Mouse (Mus musculus) forebrain, embryonic 10.5 days (tissue): Measurements from ENCODE around the gene Mrtfa. TPM values are rescaled to one million over a fixed set of nuclear protein-coding genes. Genes with fewer than 3 reads are reported as not detected.

Experiments used
- DNase-seq: peaks from one replicate; pipeline ENCODE4 v3.0.0-alpha.2; 2017; ENCODE audit warnings: low spot score; ENCODE audit errors: extremely low spot score
- H3K27ac ChIP-seq: fragments of 300-500 bp; sonication (generic); 2 replicates; pipeline ENCODE4 v1.5.1; 2016; ENCODE audit warnings: mild to moderate bottlenecking
- H3K27me3 ChIP-seq: fragments of 300-500 bp; sonication (generic); 2 replicates; pipeline ENCODE4 v1.6.1; 2016; ENCODE audit warnings: mild to moderate bottlenecking; ENCODE audit not compliant: poor library complexity, severe bottlenecking
- H3K36me3 ChIP-seq: fragments of 300-500 bp; sonication (generic); replicated peaks from 2 replicates; pipeline ENCODE4 v1.6.1; 2016; ENCODE audit warnings: mild to moderate bottlenecking, moderate library complexity
- H3K4me1 ChIP-seq: fragments of 300-500 bp; sonication (generic); 2 replicates; pipeline ENCODE4 v1.6.1; 2016
- H3K4me3 ChIP-seq: fragments of 300-500 bp; sonication (generic); 2 replicates; pipeline ENCODE4 v1.5.1; 2016; ENCODE audit warnings: mild to moderate bottlenecking, moderate library complexity
- H3K9me3 ChIP-seq: fragments of 300-500 bp; sonication (generic); 2 replicates; pipeline ENCODE4 v1.6.1; 2016; ENCODE audit warnings: mild to moderate bottlenecking, moderate library complexity
- WGBS: fragments of 180-500 bp; shearing (Covaris S2); methylation state at CpG from one replicate; pipeline ENCODE4 v1.1.7; 2016; 5-methylcytosine and 5-hydroxymethylcytosine counted together
- polyA plus RNA-seq: library from polyadenylated mRNA; unstranded; fragments of >200 nt; fragmentation: Nextera tagmentation; extraction: Ambion mirVana; gene quantifications from 2 replicates; pipeline ENCODE4 v1.2.1, GENCODE M21; 2016

The Mrtfa gene
- polyA plus RNA-seq, 1 experiment from 2014 or later = 21.7 TPM

- WGBS = 93% methylated on average over 4 of the region's 4 CpGs
Observed at GRCm38 (mm10) chr15:81045336-81045735, 145.2 kb downstream of the Mrtfa start.

GRCm38 (mm10) chr15:81044446-81044845 is 146.1 kb downstream of the Mrtfa start:
- WGBS = 89% methylated on average over 9 of the region's 9 CpGs
- Histone ChIP-seq H3K27ac (no peak overlapping the region), H3K36me3 (peaks cover 13% of the 10 kb centered on the region), H3K4me1 (peaks cover 23% of the 10 kb centered on the region), H3K9me3 (no peaks in the 10 kb centered on the region), H3K27me3 (no peaks in the 10 kb centered on the region), H3K4me3 (no peak overlapping the region)
- no peak for DNase-seq

More at GRCm38 (mm10) chr15:81045336-81045735, 145.2 kb downstream of the Mrtfa start:
- DNase-seq = no peak
- Histone ChIP-seq H3K4me1 (peaks cover 23% of the 10 kb centered on the region), H3K36me3 (peaks cover 13% of the 10 kb centered on the region), H3K27ac (no peak overlapping the region), H3K27me3 (no peaks in the 10 kb centered on the region), H3K4me3 (no peak overlapping the region), H3K9me3 (no peaks in the 10 kb centered on the region)

GRCm38 (mm10) chr15:81042276-81042931 is 148.2 kb downstream of the Mrtfa start:
- no peak overlapping the region for H3K27ac ChIP-seq
- peaks cover 20% of the 10 kb centered on the region for H3K4me1 ChIP-seq
- H3K27me3 ChIP-seq = no peaks in the 10 kb centered on the region
- H3K9me3 ChIP-seq = no peaks in the 10 kb centered on the region
- DNase-seq = no peak
- WGBS = 61% methylated on average over 13 of the region's 13 CpGs
- peaks cover 13% of the 10 kb centered on the region for H3K36me3 ChIP-seq
- no peak overlapping the region for H3K4me3 ChIP-seq

DNA sequence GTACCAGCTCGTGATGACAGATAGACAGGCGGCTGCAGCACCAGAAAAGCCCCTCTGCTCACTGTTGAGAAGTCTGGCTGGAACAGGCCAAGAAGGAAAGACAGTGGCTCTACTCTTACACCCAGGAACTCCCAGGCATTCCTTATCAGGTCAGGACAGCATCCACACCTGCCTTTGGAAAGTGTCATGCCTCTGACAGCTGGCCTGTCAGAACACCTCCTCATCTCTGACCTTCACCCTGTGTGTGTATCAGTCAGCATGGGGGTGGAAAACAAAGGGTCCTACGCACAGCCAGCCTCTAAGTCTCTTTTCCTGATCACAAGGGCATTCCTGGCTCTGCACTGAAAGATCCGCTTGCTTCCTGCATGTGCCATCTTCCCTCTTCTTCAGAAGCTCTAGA is 148.8 kb downstream of the Mrtfa start:
- no peaks in the 10 kb centered on the region for H3K9me3 ChIP-seq
- 0 out of 2 replicates have a peak overlapping the region, but pooled peaks have one; percentile 12 for H3K27ac ChIP-seq
- 81% methylated on average over 4 of the region's 4 CpGs for WGBS

GRCm38 (mm10) chr15:81038419-81038818 is 152.1 kb downstream of the Mrtfa start:
- whole genome bisulfite sequencing = 91% methylated on average over 5 of the region's 5 CpGs
- peaks cover 38% of the 10 kb centered on the region for H3K4me1 ChIP-seq
- no peaks in the 10 kb centered on the region for H3K9me3 ChIP-seq
- no peak for DNase-seq
- no peak overlapping the region for H3K4me3 ChIP-seq
- no peaks in the 10 kb centered on the region for H3K27me3 ChIP-seq
- H3K36me3 ChIP-seq = no peaks in the 10 kb centered on the region; the same call in 1 of the 2 replicates
- no peak overlapping the region for H3K27ac ChIP-seq

More for the DNA sequence above, 148.8 kb downstream of the Mrtfa start:
- Histone ChIP-seq H3K4me3 (no peak overlapping the region), H3K27me3 (no peaks in the 10 kb centered on the region), H3K36me3 (peaks cover 13% of the 10 kb centered on the region), H3K4me1 (peaks cover 19% of the 10 kb centered on the region)
- no peak for DNase-seq

DNA sequence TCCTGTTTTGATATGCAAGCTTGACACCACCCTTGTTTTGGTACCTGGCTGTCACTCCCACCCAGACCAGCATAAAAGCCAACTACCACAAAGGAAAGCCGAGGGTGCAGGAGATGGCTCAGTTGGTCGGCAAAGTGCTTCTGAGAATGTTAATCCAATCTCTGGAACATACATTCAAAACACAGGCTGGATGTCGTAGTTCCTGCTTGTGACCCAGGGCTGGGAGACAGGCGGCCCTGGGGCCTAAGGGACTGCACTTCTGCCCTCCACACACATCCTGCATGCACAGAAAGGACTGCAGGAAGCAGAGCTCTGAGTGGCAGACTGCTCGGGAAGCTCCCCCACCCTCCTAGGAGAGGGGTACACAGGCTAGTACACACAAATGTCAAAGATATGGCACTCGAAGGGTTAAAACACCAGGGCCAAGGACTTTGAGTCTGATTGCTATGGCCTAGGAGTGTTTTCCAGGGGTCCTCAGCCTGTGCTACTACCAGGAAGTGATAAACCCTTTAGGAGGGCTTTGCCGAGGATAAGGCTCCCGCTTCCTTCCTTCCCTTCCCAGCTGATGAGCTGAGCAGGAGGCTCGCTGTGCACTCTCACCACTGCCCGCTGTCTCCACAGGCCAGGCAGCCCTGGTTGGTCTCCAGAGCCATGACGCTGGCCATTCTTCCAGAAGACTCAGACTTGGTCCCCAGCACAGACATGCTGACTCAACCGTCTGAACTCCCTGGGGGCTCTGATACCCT is 155.0 kb downstream of the Mrtfa start:
- Histone ChIP-seq H3K4me1 (peaks cover 42% of the 10 kb centered on the region), H3K27me3 (no peaks in the 10 kb centered on the region), H3K4me3 (no peak overlapping the region), H3K27ac (no peak overlapping the region; the same call in 1 of the 2 replicates), H3K36me3 (no peaks in the 10 kb centered on the region), H3K9me3 (no peaks in the 10 kb centered on the region)
- WGBS = 76% methylated on average over 12 of the region's 12 CpGs
- DNase-seq = no peak

- no peaks in the 10 kb centered on the region for H3K27me3 ChIP-seq
- no peak overlapping the region for H3K27ac ChIP-seq
- H3K4me1 ChIP-seq = peaks cover 42% of the 10 kb centered on the region
- H3K9me3 ChIP-seq = no peaks in the 10 kb centered on the region
- H3K4me3 ChIP-seq = no peak overlapping the region
- no peaks in the 10 kb centered on the region for H3K36me3 ChIP-seq
- DNase-seq = no peak
- 86% methylated on average over 6 of the region's 6 CpGs for WGBS
Observed at GRCm38 (mm10) chr15:81034119-81034518, 156.4 kb downstream of the Mrtfa start.

DNA sequence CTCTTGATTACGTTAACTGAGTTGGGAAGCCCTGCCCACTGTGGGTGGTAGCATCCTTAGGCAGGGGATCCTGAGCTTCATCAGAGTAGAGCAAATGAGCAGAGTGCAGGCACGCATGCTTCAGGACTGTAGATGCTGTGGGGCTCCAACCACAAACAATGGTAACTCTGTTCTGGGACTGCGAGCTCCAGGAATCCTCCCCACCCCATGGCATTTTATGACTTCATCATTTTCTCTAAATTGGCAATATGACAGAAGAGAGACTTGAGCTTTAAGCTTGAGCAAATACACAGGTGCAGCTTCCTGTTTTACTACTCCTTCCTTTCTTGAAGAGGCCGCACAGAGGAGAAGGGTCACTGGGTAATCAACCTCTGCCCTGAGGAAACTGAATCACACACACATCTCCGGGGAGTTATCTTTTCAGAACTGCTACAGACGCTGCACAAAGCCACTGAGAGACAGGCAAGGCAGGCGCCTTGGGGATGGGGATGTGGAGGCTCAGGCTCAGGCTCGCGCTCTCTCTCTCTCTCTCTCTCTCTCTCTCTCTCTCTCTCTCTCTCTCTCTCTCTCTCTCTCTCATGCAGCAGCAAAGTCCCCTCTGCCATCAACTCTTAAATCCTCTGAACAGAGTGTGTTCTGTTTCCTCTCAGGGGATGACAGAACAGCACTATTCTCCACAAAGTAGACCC is 157.5 kb downstream of the Mrtfa start:
- Histone ChIP-seq H3K9me3 (no peaks in the 10 kb centered on the region), H3K36me3 (no peaks in the 10 kb centered on the region), H3K4me1 (peaks cover 43% of the 10 kb centered on the region), H3K4me3 (no peak overlapping the region), H3K27ac (no peak overlapping the region; the same call in 1 of the 2 replicates), H3K27me3 (no peaks in the 10 kb centered on the region)
- no peak for DNase-seq
- 61% methylated on average over 9 of the region's 9 CpGs for WGBS

DNA sequence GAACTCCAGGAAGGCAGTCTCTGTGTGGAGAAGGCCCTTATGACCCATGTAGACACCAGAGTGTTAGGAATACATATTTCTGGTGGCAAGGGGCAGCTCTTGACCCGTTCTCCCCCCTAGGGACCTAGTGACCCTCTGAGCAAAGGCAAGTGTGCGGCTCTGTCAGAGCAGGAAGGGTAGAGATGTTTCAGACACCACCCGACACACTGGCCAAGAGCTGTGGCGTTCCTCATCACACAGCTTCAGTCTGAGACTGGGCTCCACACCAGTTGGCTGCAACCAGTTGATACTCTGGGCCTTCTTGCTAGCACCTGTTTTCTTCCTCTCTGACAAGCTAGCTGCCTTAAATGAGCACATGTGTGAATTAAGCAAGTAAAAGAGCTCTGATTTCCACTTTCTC is 158.9 kb downstream of the Mrtfa start:
- Histone ChIP-seq H3K27ac (no peak overlapping the region), H3K9me3 (no peaks in the 10 kb centered on the region), H3K4me3 (no peak overlapping the region), H3K4me1 (peaks cover 54% of the 10 kb centered on the region), H3K27me3 (no peaks in the 10 kb centered on the region), H3K36me3 (no peaks in the 10 kb centered on the region)
- no peak for DNase-seq
- 88% methylated on average over 4 of the region's 4 CpGs for WGBS

DNA sequence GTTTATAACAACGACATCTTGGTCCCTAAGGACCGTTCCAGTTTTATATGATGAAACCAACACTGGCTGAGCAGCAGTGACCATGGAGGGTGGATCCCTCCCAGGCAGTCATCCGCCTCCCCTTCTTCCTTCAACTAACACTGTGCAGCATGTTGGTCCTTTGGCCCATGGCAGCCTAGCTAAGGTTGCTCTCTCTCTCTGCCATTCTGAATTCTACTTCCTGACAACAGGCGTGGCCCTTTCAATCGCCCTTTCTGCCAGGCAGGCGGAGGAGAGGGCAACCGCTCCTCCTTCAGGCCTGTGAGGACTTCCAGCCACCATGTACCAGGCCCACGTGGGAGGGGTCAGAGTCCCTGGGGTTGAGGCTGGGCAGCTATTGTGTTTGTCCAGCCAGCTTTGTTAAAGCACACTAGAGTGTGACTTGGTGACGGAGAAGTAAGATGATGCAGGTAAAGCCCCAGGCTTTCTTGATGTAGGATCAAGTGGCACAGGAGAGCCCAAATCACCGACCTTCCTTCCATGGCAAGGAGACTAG is 159.6 kb downstream of the Mrtfa start:
- H3K9me3 ChIP-seq = no peaks in the 10 kb centered on the region
- H3K27me3 ChIP-seq = no peaks in the 10 kb centered on the region
- no peak for DNase-seq
- H3K4me3 ChIP-seq = no peak overlapping the region
- WGBS = 62% methylated on average over 10 of the region's 10 CpGs
- H3K27ac ChIP-seq = peak overlapping the region; percentile 41; the same call in 1 of the 2 replicates
- H3K4me1 ChIP-seq = peaks cover 60% of the 10 kb centered on the region
- no peaks in the 10 kb centered on the region for H3K36me3 ChIP-seq

DNA sequence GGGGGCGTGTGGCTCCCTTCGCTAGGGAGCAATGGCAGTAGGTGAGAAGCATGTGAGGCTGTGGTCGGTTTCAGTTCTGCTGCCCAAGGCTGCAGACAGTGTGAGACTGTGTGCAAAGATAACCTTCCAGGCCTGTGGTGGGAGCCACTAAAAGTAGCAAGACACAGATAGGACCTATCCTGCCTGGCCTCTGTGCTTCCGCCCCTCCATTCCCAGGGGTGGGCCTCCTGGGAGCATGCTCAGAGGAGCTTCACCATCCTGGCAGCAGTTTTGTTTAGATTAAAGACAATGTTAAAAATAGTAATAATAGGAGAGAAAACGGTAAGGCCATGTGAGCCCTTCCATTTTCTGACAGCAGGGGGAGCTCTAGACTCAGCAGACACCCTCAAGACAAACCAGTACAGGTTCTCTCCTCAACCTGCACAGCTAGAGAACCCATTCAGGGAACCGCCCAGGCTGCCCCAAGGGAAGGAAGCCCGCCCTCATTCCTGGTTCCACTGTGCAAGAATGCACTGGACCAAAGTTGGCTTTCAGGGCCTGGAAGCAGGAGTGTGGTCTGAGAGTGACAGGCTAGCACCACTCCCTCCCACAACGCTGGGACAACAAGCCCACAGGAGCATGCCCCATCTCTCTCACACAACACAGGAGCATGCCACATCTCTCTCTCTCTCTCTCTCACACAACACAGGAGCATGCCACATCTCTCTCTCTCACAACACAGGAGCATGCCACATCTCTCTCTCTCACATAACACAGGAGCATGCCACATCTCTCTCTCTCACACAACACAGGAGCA is 163.0 kb downstream of the Mrtfa start:
- Histone ChIP-seq H3K9me3 (no peaks in the 10 kb centered on the region), H3K36me3 (peaks cover 4% of the 10 kb centered on the region; the same call in 1 of the 2 replicates), H3K4me3 (no peak overlapping the region), H3K27ac (no peak overlapping the region), H3K27me3 (no peaks in the 10 kb centered on the region), H3K4me1 (peaks cover 33% of the 10 kb centered on the region)
- 45% methylated on average over 8 of the region's 8 CpGs for WGBS
- DNase-seq = peak; percentile 63

GRCm38 (mm10) chr15:81026901-81027300 is 163.7 kb downstream of the Mrtfa start:
- H3K27me3 ChIP-seq = no peaks in the 10 kb centered on the region
- no peak overlapping the region for H3K27ac ChIP-seq
- no peak overlapping the region for H3K4me3 ChIP-seq
- H3K36me3 ChIP-seq = peaks cover 11% of the 10 kb centered on the region
- WGBS = 89% methylated on average over 5 of the region's 5 CpGs
- no peaks in the 10 kb centered on the region for H3K9me3 ChIP-seq
- peaks cover 32% of the 10 kb centered on the region for H3K4me1 ChIP-seq
- DNase-seq = no peak
